ENCODE assay signal across 16 mouse cellular contexts in the genomic region with DNA sequence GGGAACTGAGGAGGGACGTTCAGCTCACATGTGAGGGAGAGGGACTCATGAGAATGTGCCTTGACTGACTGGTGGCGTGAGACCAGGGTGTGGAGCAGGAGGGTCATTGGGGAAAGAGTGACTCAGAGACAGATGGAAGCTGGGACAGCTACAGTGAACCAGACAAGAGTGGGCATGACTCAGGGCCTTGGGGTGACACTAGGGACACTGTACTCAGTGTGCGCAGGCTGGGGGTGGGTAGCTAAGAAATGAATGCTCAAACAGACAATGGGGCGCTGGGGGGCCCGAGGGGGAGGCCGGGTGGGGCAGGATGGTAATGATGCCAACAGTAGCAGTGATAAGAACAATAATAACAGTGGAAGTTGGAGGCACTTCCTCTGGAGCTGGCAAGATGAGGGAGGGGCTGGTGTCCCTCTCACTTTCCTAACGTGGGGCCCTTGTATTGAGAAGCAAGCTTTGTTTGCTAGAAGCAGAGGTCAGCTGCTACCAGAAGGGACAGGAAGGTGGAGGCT.
DNase-seq lines count a peak whose midpoint lies in the region; ATAC-seq lines count a peak whose summit lies in the region.
"Had no signal": no experiment of that assay in that cellular context is flagged by ENCODE, and none has a peak within 500 bp of the region (broad histone marks: within the 10 kb centered on the region; RNA-seq: fewer than 3 reads in every experiment).

No protein-coding gene starts in this region.

- no peaks in the 10 kb centered on the region for H3K9me3 ChIP-seq in heart, embryonic 13.5 days
- H3K9me3 ChIP-seq: forebrain, embryonic 15.5 days; neural tube, embryonic 15.5 days had no signal

- H3K4me1 ChIP-seq in heart, embryonic 13.5 days = peaks cover 4% of the 10 kb centered on the region
- H3K4me1 ChIP-seq: forebrain, embryonic 15.5 days; megakaryocyte, embryonic 14.5 days; neural tube, embryonic 15.5 days had no signal

- 54% methylated on average over 7 of the region's 7 CpGs for WGBS in heart, embryonic 13.5 days

- no peak overlapping the region for H3K9ac ChIP-seq in heart, embryonic 13.5 days
- H3K9ac ChIP-seq: forebrain, embryonic 15.5 days; neural tube, embryonic 15.5 days had no signal

- H3K4me2 ChIP-seq in heart, embryonic 13.5 days = no peak overlapping the region
- H3K4me2 ChIP-seq: forebrain, embryonic 15.5 days; neural tube, embryonic 15.5 days had no signal

- no peaks in the 10 kb centered on the region for H3K27me3 ChIP-seq in heart, embryonic 13.5 days (replicated peaks)
- H3K27me3 ChIP-seq: forebrain, embryonic 15.5 days; megakaryocyte, embryonic 14.5 days; neural tube, embryonic 15.5 days had no signal

- no peak overlapping the region for H3K4me3 ChIP-seq in heart, embryonic 13.5 days
- H3K4me3 ChIP-seq: forebrain, embryonic 15.5 days; left cerebral cortex, adult 2 months; megakaryocyte, embryonic 14.5 days; neural tube, embryonic 15.5 days had no signal

- peak overlapping the region; percentile 58 for H3K27ac ChIP-seq in heart, embryonic 13.5 days (replicated peaks)
- H3K27ac ChIP-seq: forebrain, embryonic 15.5 days; left cerebral cortex, adult 2 months; neural tube, embryonic 15.5 days had no signal

- DNase-seq in urinary bladder, adult 18-20 months (ENCODE audit: low spot score in 2 of 2) = peak; percentile 5 to 15
- no peak for DNase-seq in urinary bladder, postnatal 10 days (ENCODE audit: low spot score)
- DNase-seq in lung, adult 18-20 months = peak; percentile 54 to 62
- DNase-seq in urinary bladder, postnatal 36 days (ENCODE audit: low spot score in 2 of 2) = peak; percentile 3 to 16
- no peak for DNase-seq in B cell, adult 2 months
- no peak for DNase-seq in ovary, postnatal 10 days (ENCODE audit: low spot score)
- DNase-seq: cerebellum, adult 11 months; gastrocnemius, postnatal 36 days; right cerebral cortex, postnatal 14 days; thymus, postnatal 14 days had no signal

- peak; percentile 34 for ATAC-seq in heart, embryonic 13.5 days (ENCODE audit: extremely low read depth, insufficient number of reproducible peaks, low FRiP score, low TSS enrichment)
- ATAC-seq: forebrain, embryonic 15.5 days; hindbrain, embryonic 16.5 days had no signal

- H3K36me3 ChIP-seq in heart, embryonic 13.5 days = no peaks in the 10 kb centered on the region
- H3K36me3 ChIP-seq: forebrain, embryonic 15.5 days; neural tube, embryonic 15.5 days had no signal

Comparison
In these comparisons a context has a peak if more than half of its experiments do, and no peak if none do; other contexts are left out.
1. DNase-seq: peak in urinary bladder, adult 18-20 months (2 of 2), lung, adult 18-20 months (2 of 2) and urinary bladder, postnatal 36 days (2 of 2); none in urinary bladder, postnatal 10 days (single experiment), B cell, adult 2 months (0 of 2) and ovary, postnatal 10 days (single experiment).